Mouse (Mus musculus) cortical plate, adult 2 months (tissue): Measurements from ENCODE around the gene Epb41l4b.

Experiments
- CTCF ChIP-seq: fragments of 200-500 bp; IDR thresholded peaks from 2 replicates; pipeline ENCODE4 v1.5.1; 2011; ENCODE audit warnings: mild to moderate bottlenecking, control low read depth, low read length; ENCODE audit not compliant: insufficient read depth; ENCODE audit errors: extremely low read depth
- POLR2A ChIP-seq: fragments of 200-500 bp; IDR thresholded peaks from 2 replicates; pipeline ENCODE4 v1.6.1; 2011; ENCODE audit warnings: mild to moderate bottlenecking, low read length, control low read depth; ENCODE audit not compliant: insufficient read depth; ENCODE audit errors: extremely low read depth

DNA sequence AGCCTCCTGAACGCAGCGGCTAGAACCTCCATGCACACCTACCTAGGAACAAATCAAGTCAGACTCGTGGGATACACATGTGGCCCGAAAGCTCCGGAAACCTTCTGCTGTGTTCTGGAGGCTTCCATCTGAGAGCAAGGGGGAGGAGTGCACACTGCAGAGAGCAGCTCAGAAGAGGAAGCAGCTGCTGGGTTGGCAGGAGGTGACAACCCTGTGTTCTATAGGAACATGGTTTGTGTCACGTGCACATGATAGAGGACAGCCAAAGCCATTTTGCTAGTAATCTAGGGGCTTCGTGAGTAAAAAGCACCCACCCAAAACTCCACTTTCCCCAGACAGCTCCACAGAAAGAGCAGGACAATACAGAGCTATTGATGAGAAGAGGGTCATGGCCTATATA, 149.9 kb downstream of the Epb41l4b start:
- TF ChIP-seq CTCF: no peak
- TF ChIP-seq POLR2A: no peak
